Mouse (Mus musculus) E14TG2a.4 (cell line): ENCODE results near the gene Spic.

Experiments used
- H3K27me3 ChIP-seq: 2 replicates; pipeline ENCODE4 v1.6.1; 2014; ENCODE audit warnings: low read length, control low read depth; ENCODE audit not compliant: insufficient read depth
- H3K36me3 ChIP-seq: 2 replicates; pipeline ENCODE4 v1.6.1; 2014; ENCODE audit warnings: low read length, control low read depth; ENCODE audit not compliant: insufficient read depth
- H3K4me1 ChIP-seq: replicated peaks from 2 replicates; pipeline ENCODE4 v1.6.1; 2014; ENCODE audit warnings: low read depth, low read length, control low read depth
- H3K4me3 ChIP-seq: replicated peaks from 2 replicates; pipeline ENCODE4 v1.5.1; 2014; ENCODE audit warnings: mild to moderate bottlenecking, low read length
- H3K9me3 ChIP-seq: 2 replicates; pipeline ENCODE4 v1.6.1; 2014; ENCODE audit warnings: low read length, control low read depth
- CTCF ChIP-seq: conservative IDR thresholded peaks from 2 replicates; pipeline ENCODE4 v1.5.1; 2014; ENCODE audit warnings: low read length
- NANOG ChIP-seq: IDR thresholded peaks from 2 replicates; pipeline ENCODE4 v1.6.1; 2014; ENCODE audit warnings: borderline replicate concordance, low read length, mixed read lengths
- POU5F1 ChIP-seq: IDR thresholded peaks from 2 replicates; pipeline ENCODE4 v1.6.1; 2014; ENCODE audit warnings: low read length, borderline replicate concordance

The Spic gene

GRCm38 (mm10) chr10:88684925-88685324 is at the start of gene Spic:
Spic (minus strand) TSS chr10:88685015.
- H3K36me3 ChIP-seq = peaks cover under 1% of the 10 kb centered on the region; the same call in 1 of the 2 replicates
- no peak for TF ChIP-seq CTCF
- peak; percentile 66; the same call in 1 of the 2 replicates for TF ChIP-seq POU5F1
- peak; percentile 77 for TF ChIP-seq NANOG
- H3K27me3 ChIP-seq = no peaks in the 10 kb centered on the region
- peak within 1 kb of the TSS; percentile 60 for H3K4me3 ChIP-seq
- peaks cover 62% of the 10 kb centered on the region for H3K4me1 ChIP-seq
- no peaks in the 10 kb centered on the region for H3K9me3 ChIP-seq

- Histone ChIP-seq H3K9me3 (no peaks in the 10 kb centered on the region), H3K4me3 (peak overlapping the region; percentile 96), H3K27me3 (peaks cover 15% of the 10 kb centered on the region; the same call in 1 of the 2 replicates), H3K36me3 (peaks cover 27% of the 10 kb centered on the region), H3K4me1 (peaks cover 16% of the 10 kb centered on the region)
- TF ChIP-seq CTCF (no peak), NANOG (no peak), POU5F1 (no peak)
Observed at GRCm38 (mm10) chr10:88732309-88732622, 47.5 kb upstream of the Spic start.

- Histone ChIP-seq H3K27me3 (peaks cover 15% of the 10 kb centered on the region; the same call in 1 of the 2 replicates), H3K36me3 (peaks cover 21% of the 10 kb centered on the region), H3K4me1 (peaks cover 16% of the 10 kb centered on the region), H3K4me3 (peak overlapping the region; percentile 96), H3K9me3 (no peaks in the 10 kb centered on the region)
- TF ChIP-seq POU5F1 (no peak), NANOG (no peak), CTCF (no peak)
Observed at GRCm38 (mm10) chr10:88731496-88732308, 46.9 kb upstream of the Spic start.

GRCm38 (mm10) chr10:88730571-88731495 is 46.0 kb upstream of the Spic start, which contains the start of gene Arl1:
Arl1 (plus strand) TSS chr10:88730858.
- H3K36me3 ChIP-seq = peaks cover 12% of the 10 kb centered on the region; the same call in 1 of the 2 replicates
- no peaks in the 10 kb centered on the region for H3K9me3 ChIP-seq
- H3K4me3 ChIP-seq = peak within 1 kb of the TSS; percentile 96
- H3K4me1 ChIP-seq = peaks cover 16% of the 10 kb centered on the region
- H3K27me3 ChIP-seq = peaks cover 15% of the 10 kb centered on the region; the same call in 1 of the 2 replicates
- TF ChIP-seq CTCF = no peak
- TF ChIP-seq POU5F1 = no peak
- no peak for TF ChIP-seq NANOG

GRCm38 (mm10) chr10:88728166-88728565 is 43.4 kb upstream of the Spic start:
- Histone ChIP-seq H3K4me1 (peaks cover 32% of the 10 kb centered on the region), H3K27me3 (peaks cover 15% of the 10 kb centered on the region; the same call in 1 of the 2 replicates), H3K4me3 (no peak overlapping the region), H3K9me3 (no peaks in the 10 kb centered on the region), H3K36me3 (no peaks in the 10 kb centered on the region)
- no peak for TF ChIP-seq POU5F1
- no peak for TF ChIP-seq CTCF
- no peak for TF ChIP-seq NANOG

GRCm38 (mm10) chr10:88727128-88727527 is 42.3 kb upstream of the Spic start:
- TF ChIP-seq CTCF (peak; percentile 79), POU5F1 (no peak)
- Histone ChIP-seq H3K9me3 (no peaks in the 10 kb centered on the region), H3K4me3 (no peak overlapping the region), H3K27me3 (peaks cover 13% of the 10 kb centered on the region; the same call in 1 of the 2 replicates), H3K36me3 (no peaks in the 10 kb centered on the region), H3K4me1 (peaks cover 27% of the 10 kb centered on the region)

GRCm38 (mm10) chr10:88725343-88725742 is 40.5 kb upstream of the Spic start:
- TF ChIP-seq POU5F1 (no peak), NANOG (no peak), CTCF (peak; percentile 34)
- Histone ChIP-seq H3K27me3 (peaks cover 6% of the 10 kb centered on the region; the same call in 1 of the 2 replicates), H3K36me3 (no peaks in the 10 kb centered on the region), H3K9me3 (no peaks in the 10 kb centered on the region), H3K4me1 (peaks cover 20% of the 10 kb centered on the region), H3K4me3 (no peak overlapping the region)

- H3K4me1 ChIP-seq = peaks cover 33% of the 10 kb centered on the region
- TF ChIP-seq CTCF (no peak), POU5F1 (no peak), NANOG (no peak)
- no peaks in the 10 kb centered on the region for H3K9me3 ChIP-seq
- H3K27me3 ChIP-seq = no peaks in the 10 kb centered on the region
- no peaks in the 10 kb centered on the region for H3K36me3 ChIP-seq
- no peak overlapping the region for H3K4me3 ChIP-seq
Observed at GRCm38 (mm10) chr10:88719618-88720017, 34.8 kb upstream of the Spic start.
